Mouse (Mus musculus): Measurements from ENCODE around the gene Epo. TPM values are rescaled to one million over a fixed set of nuclear protein-coding genes. Genes with fewer than 3 reads are reported as not detected.

Gene Epo
- polyA plus RNA-seq, 1 experiment from 2014 or later = not detected

- no peak overlapping the region for H3K4me3 ChIP-seq (replicated peaks; ENCODE audit: low read depth, low read length)
- WGBS = 49% methylated on average over 11 of the region's 11 CpGs
Measured at GRCm38 (mm10) chr5:137553898-137554297, 20.9 kb upstream of the Epo start.

GRCm38 (mm10) chr5:137553411-137553837 lies 20.4 kb upstream of the Epo start, which contains the start of gene Actl6b:
Gene Actl6b, plus strand, starts transcription at chr5:137553517.
- H3K4me2 ChIP-seq (ENCODE audit: low read length) = peak within 1 kb of the TSS; percentile 19; the same call in 1 of the 2 replicates
- no peak within 1 kb of the TSS for H3K27ac ChIP-seq
- no peaks in the 10 kb centered on the region for H3K9me3 ChIP-seq (replicated peaks; ENCODE audit: low read length)
- WGBS = under 1% methylated on average over 37 of the region's 37 CpGs
- no peaks in the 10 kb centered on the region for H3K27me3 ChIP-seq (ENCODE audit: insufficient read depth, low read length)
- H3K4me1 ChIP-seq (replicated peaks; ENCODE audit: insufficient read depth, low read length) = no peaks in the 10 kb centered on the region
- no peak for TF ChIP-seq CTCF (IDR thresholded peaks at IDR 0.05; ENCODE audit: low read depth)
- DNase-seq (ENCODE audit: low spot score) (peak; percentile 68), ATAC-seq (replicated peaks; ENCODE audit: low FRiP score, low read depth) (peak; percentile 49; the same call in 1 of the 2 replicates)
- H3K4me3 ChIP-seq (replicated peaks; ENCODE audit: low read depth, low read length) = 0 out of 2 replicates have a peak within 1 kb of the TSS, but pooled peaks have one; percentile 6
- no peak within 1 kb of the TSS for H3K9ac ChIP-seq (ENCODE audit: low read depth, low read length)
- no peaks in the 10 kb centered on the region for H3K36me3 ChIP-seq (ENCODE audit: insufficient read depth, low read length)

More at GRCm38 (mm10) chr5:137553898-137554297, 20.9 kb upstream of the Epo start:
- Histone ChIP-seq H3K27me3 (ENCODE audit: insufficient read depth, low read length) (no peaks in the 10 kb centered on the region), H3K36me3 (ENCODE audit: insufficient read depth, low read length) (no peaks in the 10 kb centered on the region), H3K9me3 (replicated peaks; ENCODE audit: low read length) (no peaks in the 10 kb centered on the region), H3K27ac (no peak overlapping the region), H3K9ac (ENCODE audit: low read depth, low read length) (no peak overlapping the region), H3K4me1 (replicated peaks; ENCODE audit: insufficient read depth, low read length) (no peaks in the 10 kb centered on the region), H3K4me2 (ENCODE audit: low read length) (no peak overlapping the region)
- ATAC-seq (replicated peaks; ENCODE audit: low FRiP score, low read depth) (no peak), DNase-seq (ENCODE audit: low spot score) (no peak)
- no peak for TF ChIP-seq CTCF (IDR thresholded peaks at IDR 0.05; ENCODE audit: low read depth)

GRCm38 (mm10) chr5:137553000-137553399 lies 20.0 kb upstream of the Epo start:
- no peaks in the 10 kb centered on the region for H3K36me3 ChIP-seq (ENCODE audit: insufficient read depth, low read length)
- H3K4me2 ChIP-seq (ENCODE audit: low read length) = peak overlapping the region; percentile 19; the same call in 1 of the 2 replicates
- H3K27me3 ChIP-seq (ENCODE audit: insufficient read depth, low read length) = no peaks in the 10 kb centered on the region
- no peak overlapping the region for H3K9ac ChIP-seq (ENCODE audit: low read depth, low read length)
- H3K4me3 ChIP-seq (replicated peaks; ENCODE audit: low read depth, low read length) = 0 out of 2 replicates have a peak overlapping the region, but pooled peaks have one; percentile 6
- no peaks in the 10 kb centered on the region for H3K4me1 ChIP-seq (replicated peaks; ENCODE audit: insufficient read depth, low read length)
- DNase-seq (ENCODE audit: low spot score) (no peak), ATAC-seq (replicated peaks; ENCODE audit: low FRiP score, low read depth) (no peak)
- no peak for TF ChIP-seq CTCF (IDR thresholded peaks at IDR 0.05; ENCODE audit: low read depth)
- H3K9me3 ChIP-seq (replicated peaks; ENCODE audit: low read length) = no peaks in the 10 kb centered on the region
- 28% methylated on average over 6 of the region's 6 CpGs for WGBS
- no peak overlapping the region for H3K27ac ChIP-seq

- Histone ChIP-seq H3K4me2 (ENCODE audit: low read length) (no peak overlapping the region), H3K9me3 (replicated peaks; ENCODE audit: low read length) (no peaks in the 10 kb centered on the region), H3K27me3 (ENCODE audit: insufficient read depth, low read length) (no peaks in the 10 kb centered on the region), H3K4me3 (replicated peaks; ENCODE audit: low read depth, low read length) (no peak overlapping the region), H3K36me3 (ENCODE audit: insufficient read depth, low read length) (no peaks in the 10 kb centered on the region), H3K9ac (ENCODE audit: low read depth, low read length) (no peak overlapping the region), H3K4me1 (replicated peaks; ENCODE audit: insufficient read depth, low read length) (no peaks in the 10 kb centered on the region), H3K27ac (no peak overlapping the region)
- TF ChIP-seq CTCF (IDR thresholded peaks at IDR 0.05; ENCODE audit: low read depth) = peak; percentile 43; the same call in 1 of the 2 replicates
- DNase-seq (ENCODE audit: low spot score) (no peak), ATAC-seq (replicated peaks; ENCODE audit: low FRiP score, low read depth) (no peak)
- 77% methylated on average over 5 of the region's 5 CpGs for WGBS
Measured at GRCm38 (mm10) chr5:137551119-137551518, 18.1 kb upstream of the Epo start.

GRCm38 (mm10) chr5:137549840-137550239 lies 16.8 kb upstream of the Epo start:
- H3K36me3 ChIP-seq (ENCODE audit: insufficient read depth, low read length) = no peaks in the 10 kb centered on the region
- DNase-seq (ENCODE audit: low spot score) (no peak), ATAC-seq (replicated peaks; ENCODE audit: low FRiP score, low read depth) (no peak)
- H3K9ac ChIP-seq (ENCODE audit: low read depth, low read length) = no peak overlapping the region
- no peaks in the 10 kb centered on the region for H3K27me3 ChIP-seq (ENCODE audit: insufficient read depth, low read length)
- H3K4me1 ChIP-seq (replicated peaks; ENCODE audit: insufficient read depth, low read length) = no peaks in the 10 kb centered on the region
- no peak overlapping the region for H3K4me3 ChIP-seq (replicated peaks; ENCODE audit: low read depth, low read length)
- TF ChIP-seq CTCF (IDR thresholded peaks at IDR 0.05; ENCODE audit: low read depth) = no peak
- no peaks in the 10 kb centered on the region for H3K9me3 ChIP-seq (replicated peaks; ENCODE audit: low read length)
- H3K27ac ChIP-seq = no peak overlapping the region
- WGBS = 74% methylated on average over 2 of the region's 2 CpGs
- H3K4me2 ChIP-seq (ENCODE audit: low read length) = no peak overlapping the region

- no peak overlapping the region for H3K4me3 ChIP-seq (replicated peaks; ENCODE audit: low read depth, low read length)
- ATAC-seq (replicated peaks; ENCODE audit: low FRiP score, low read depth) (no peak), DNase-seq (ENCODE audit: low spot score) (no peak)
- no peak overlapping the region for H3K27ac ChIP-seq
- no peaks in the 10 kb centered on the region for H3K27me3 ChIP-seq (ENCODE audit: insufficient read depth, low read length)
- no peaks in the 10 kb centered on the region for H3K36me3 ChIP-seq (ENCODE audit: insufficient read depth, low read length)
- no peaks in the 10 kb centered on the region for H3K9me3 ChIP-seq (replicated peaks; ENCODE audit: low read length)
- H3K4me2 ChIP-seq (ENCODE audit: low read length) = no peak overlapping the region
- H3K4me1 ChIP-seq (replicated peaks; ENCODE audit: insufficient read depth, low read length) = no peaks in the 10 kb centered on the region
- 67% methylated on average over 4 of the region's 4 CpGs for WGBS
- TF ChIP-seq CTCF (IDR thresholded peaks at IDR 0.05; ENCODE audit: low read depth) = no peak
- H3K9ac ChIP-seq (ENCODE audit: low read depth, low read length) = no peak overlapping the region
Measured at GRCm38 (mm10) chr5:137545596-137545995, 12.6 kb upstream of the Epo start.

- WGBS = 58% methylated on average over 6 of the region's 6 CpGs
- no peak overlapping the region for H3K4me2 ChIP-seq (ENCODE audit: low read length)
- H3K27me3 ChIP-seq (ENCODE audit: insufficient read depth, low read length) = no peaks in the 10 kb centered on the region
- H3K36me3 ChIP-seq (ENCODE audit: insufficient read depth, low read length) = no peaks in the 10 kb centered on the region
- no peaks in the 10 kb centered on the region for H3K9me3 ChIP-seq (replicated peaks; ENCODE audit: low read length)
- no peak for TF ChIP-seq CTCF (IDR thresholded peaks at IDR 0.05; ENCODE audit: low read depth)
- DNase-seq (ENCODE audit: low spot score) (no peak), ATAC-seq (replicated peaks; ENCODE audit: low FRiP score, low read depth) (no peak)
- no peak overlapping the region for H3K4me3 ChIP-seq (replicated peaks; ENCODE audit: low read depth, low read length)
- no peak overlapping the region for H3K9ac ChIP-seq (ENCODE audit: low read depth, low read length)
- no peak overlapping the region for H3K27ac ChIP-seq
- no peaks in the 10 kb centered on the region for H3K4me1 ChIP-seq (replicated peaks; ENCODE audit: insufficient read depth, low read length)
Measured at GRCm38 (mm10) chr5:137544926-137545325, 11.9 kb upstream of the Epo start.
